Mouse (Mus musculus) forebrain, embryonic 13.5 days (tissue): ENCODE measurements around the gene Olfr957. TPM values are rescaled to one million over a fixed set of nuclear protein-coding genes. Genes with fewer than 3 reads are reported as not detected.

Experiments
- polyA plus RNA-seq: library from polyadenylated mRNA; unstranded; fragments of >200 nt; fragmentation: Nextera tagmentation; extraction: Ambion mirVana; gene quantifications from 2 replicates; pipeline ENCODE4 v1.2.1, GENCODE M21; 2015

Olfr957 gene
- polyA plus RNA-seq, 1 experiment from 2014 or later, result not detected

Other genes starting within 250 kb of the Olfr957 start
- gene Olfr945, start 239.0 kb downstream of the Olfr957 start, polyA plus RNA-seq, result not detected in 2 replicates
- gene Olfr948, start 189.8 kb downstream of the Olfr957 start, polyA plus RNA-seq, result not detected in 2 replicates
- gene Olfr951, start 128.4 kb downstream of the Olfr957 start, polyA plus RNA-seq, result not detected in 2 replicates
- gene Olfr952, start 88.7 kb downstream of the Olfr957 start, polyA plus RNA-seq, result not detected in 2 replicates
- not detected in 2 replicates for gene Olfr954, start 59.1 kb downstream of the Olfr957 start, polyA plus RNA-seq
- gene Olfr955, start 43.9 kb downstream of the Olfr957 start, polyA plus RNA-seq, result not detected in 2 replicates
- gene Olfr44, start 21.8 kb downstream of the Olfr957 start, polyA plus RNA-seq, result not detected in 2 replicates
- gene Olfr958, start 38.2 kb upstream of the Olfr957 start, polyA plus RNA-seq, result not detected in 2 replicates
- gene Olfr959, start 59.8 kb upstream of the Olfr957 start, polyA plus RNA-seq, result not detected in 2 replicates
- 19.8 and 32.4 TPM in 2 replicates for gene AW551984, start 88.6 kb upstream of the Olfr957 start, polyA plus RNA-seq
- gene Olfr148, start 94.8 kb upstream of the Olfr957 start, polyA plus RNA-seq, result not detected in 2 replicates
- gene Olfr960, start 105.6 kb upstream of the Olfr957 start, polyA plus RNA-seq, result not detected in 2 replicates
- not detected in 2 replicates for gene Olfr961, start 129.3 kb upstream of the Olfr957 start, polyA plus RNA-seq
- gene Olfr963, start 151.4 kb upstream of the Olfr957 start, polyA plus RNA-seq, result not detected in 2 replicates
- gene Olfr149, start 191.3 kb upstream of the Olfr957 start, polyA plus RNA-seq, result not detected in 2 replicates
- gene Olfr965, start 195.5 kb upstream of the Olfr957 start, polyA plus RNA-seq, result not detected in 2 replicates
- not detected in 2 replicates for gene Olfr150, start 215.2 kb upstream of the Olfr957 start, polyA plus RNA-seq
- gene Olfr967, start 230.4 kb upstream of the Olfr957 start, polyA plus RNA-seq, result not detected in 2 replicates